Comparison of ENCODE assay signal across 18 mouse cellular contexts in the genomic region with DNA sequence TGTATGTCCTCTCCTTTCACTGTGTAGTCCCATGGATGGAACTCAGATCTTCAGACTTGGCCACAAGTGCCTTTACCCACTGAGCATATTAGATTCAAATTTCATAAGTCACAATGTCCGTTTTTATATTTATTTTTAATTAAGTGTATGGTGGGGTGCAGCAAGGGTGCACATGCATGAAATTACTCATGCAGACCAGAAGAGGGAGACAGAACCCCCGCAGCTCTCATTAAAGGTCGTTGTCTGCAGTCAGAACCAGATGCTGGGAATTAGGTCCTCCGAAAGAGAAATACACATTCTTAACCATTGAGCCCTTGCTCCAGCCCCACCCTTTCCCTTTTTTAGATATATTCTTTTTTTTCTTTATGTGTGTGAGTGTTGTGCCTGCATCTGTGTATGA. TPM values are rescaled to one million over a fixed set of nuclear protein-coding genes. Genes with fewer than 3 reads are reported as not detected.
DNase-seq lines count a peak whose midpoint lies in the region; ATAC-seq and TF ChIP-seq lines count a peak whose summit lies in the region.
"Had no signal": no experiment of that assay in that cellular context is flagged by ENCODE, and none has a peak within 500 bp of the region (broad histone marks: within the 10 kb centered on the region; RNA-seq: fewer than 3 reads in every experiment).

No protein-coding gene starts in this region.

- WGBS in kidney, postnatal 0 days: 66% methylated on average over 4 of the region's 4 CpGs
- WGBS in kidney, embryonic 16.5 days: 68% methylated on average over 4 of the region's 4 CpGs

- no peak overlapping the region for H3K9ac ChIP-seq in kidney, postnatal 0 days (ENCODE audit: low read depth, low read length)
- no peak overlapping the region for H3K9ac ChIP-seq in kidney, embryonic 16.5 days (replicated peaks; ENCODE audit: low read length)
- H3K9ac ChIP-seq: embryonic facial prominence, embryonic 12.5 days; kidney, embryonic 15.5 days; liver, embryonic 13.5 days; midbrain, embryonic 13.5 days had no signal

- DNase-seq in kidney, postnatal 0 days (ENCODE audit: low spot score): no peak
- peak; percentile 8 for DNase-seq in thymus, postnatal 4 days
- DNase-seq in thymus, postnatal 10 days (ENCODE audit: low spot score in 2 of 2): no peak
- DNase-seq in WW6 (ENCODE audit: low read depth, low spot score): peak; percentile 18
- no peak for DNase-seq in adrenal gland, postnatal 25 days
- no peak for DNase-seq in left cerebral cortex, adult 9 months (ENCODE audit: low spot score in 2 of 2)
- DNase-seq: adrenal gland, postnatal 36 days; gastrocnemius, postnatal 36 days; heart, postnatal 36 days; liver, embryonic 13.5 days; lung, postnatal 36 days had no signal

- no peak overlapping the region for H3K27ac ChIP-seq in kidney, postnatal 0 days
- H3K27ac ChIP-seq in kidney, embryonic 16.5 days (ENCODE audit: low read length): no peak overlapping the region
- H3K27ac ChIP-seq: embryonic facial prominence, embryonic 12.5 days; hindbrain, postnatal 0 days; kidney, embryonic 15.5 days; liver, embryonic 13.5 days; midbrain, embryonic 13.5 days had no signal

- H3K27me3 ChIP-seq in kidney, postnatal 0 days (ENCODE audit: insufficient read depth, low read length): no peaks in the 10 kb centered on the region
- H3K27me3 ChIP-seq in kidney, embryonic 16.5 days (ENCODE audit: insufficient read depth, low read length): no peaks in the 10 kb centered on the region
- H3K27me3 ChIP-seq: embryonic facial prominence, embryonic 12.5 days; kidney, embryonic 15.5 days; liver, embryonic 13.5 days; midbrain, embryonic 13.5 days had no signal

- no peak overlapping the region for H3K4me3 ChIP-seq in kidney, postnatal 0 days (replicated peaks; ENCODE audit: low read depth, low read length)
- no peak overlapping the region for H3K4me3 ChIP-seq in kidney, embryonic 16.5 days (ENCODE audit: low read length)
- H3K4me3 ChIP-seq: embryonic facial prominence, embryonic 12.5 days; kidney, embryonic 15.5 days; liver, embryonic 13.5 days; midbrain, embryonic 13.5 days had no signal

- no peaks in the 10 kb centered on the region for H3K4me1 ChIP-seq in kidney, postnatal 0 days (replicated peaks; ENCODE audit: insufficient read depth, low read length)
- H3K4me1 ChIP-seq in kidney, embryonic 16.5 days (ENCODE audit: insufficient read depth, low read length): no peaks in the 10 kb centered on the region
- H3K4me1 ChIP-seq: embryonic facial prominence, embryonic 12.5 days; kidney, embryonic 15.5 days; liver, embryonic 13.5 days; midbrain, embryonic 13.5 days had no signal

- no peak overlapping the region for H3K4me2 ChIP-seq in kidney, postnatal 0 days (ENCODE audit: low read length)
- no peak overlapping the region for H3K4me2 ChIP-seq in kidney, embryonic 16.5 days (replicated peaks; ENCODE audit: low read depth, low read length)
- H3K4me2 ChIP-seq: embryonic facial prominence, embryonic 12.5 days; heart, embryonic 11.5 days; kidney, embryonic 15.5 days; liver, embryonic 13.5 days; midbrain, embryonic 13.5 days had no signal

- ATAC-seq in kidney, postnatal 0 days (replicated peaks; ENCODE audit: low FRiP score, low read depth): no peak
- no peak for ATAC-seq in kidney, embryonic 16.5 days (ENCODE audit: low FRiP score, low TSS enrichment)
- ATAC-seq: hindbrain, postnatal 0 days; midbrain, embryonic 13.5 days had no signal

- no peaks in the 10 kb centered on the region for H3K9me3 ChIP-seq in kidney, postnatal 0 days (replicated peaks; ENCODE audit: low read length)
- H3K9me3 ChIP-seq in kidney, embryonic 16.5 days (ENCODE audit: low read length): no peaks in the 10 kb centered on the region
- H3K9me3 ChIP-seq: embryonic facial prominence, embryonic 12.5 days; kidney, embryonic 15.5 days; liver, embryonic 13.5 days; midbrain, embryonic 13.5 days had no signal

- no peaks in the 10 kb centered on the region for H3K36me3 ChIP-seq in kidney, postnatal 0 days (ENCODE audit: insufficient read depth, low read length)
- no peaks in the 10 kb centered on the region for H3K36me3 ChIP-seq in kidney, embryonic 16.5 days (ENCODE audit: insufficient read depth, low read length)
- H3K36me3 ChIP-seq: embryonic facial prominence, embryonic 12.5 days; kidney, embryonic 15.5 days; liver, embryonic 13.5 days; midbrain, embryonic 13.5 days had no signal

- TF ChIP-seq CTCF in kidney, postnatal 0 days (IDR thresholded peaks at IDR 0.05; ENCODE audit: low read depth): peak; percentile 31; the same call in 1 of the 2 replicates

RNA-seq across cellular contexts. Expression of gene Cyp3a13, which starts 15.8 kb away (rescaled TPM):
- polyA plus RNA-seq in kidney, postnatal 0 days (2015; fragmentation: Nextera tagmentation; extraction: Ambion mirVana): 0.13 and 0.20 TPM in 2 replicates
- 0.09 TPM in 1 of 2 replicates, not detected in the other for polyA plus RNA-seq in kidney, embryonic 16.5 days (2015; fragmentation: Nextera tagmentation; extraction: Ambion mirVana)
- total RNA-seq in adrenal gland, postnatal 25 days (2021): 0.90 TPM in 1 of 2 replicates, not detected in the other
- polyA plus RNA-seq: embryonic facial prominence, embryonic 12.5 days; midbrain, embryonic 13.5 days had no signal

RNA-seq across cellular contexts. Expression of gene Gjc3, which starts 25.7 kb away (rescaled TPM):
- 0.03 and 0.09 TPM in 2 replicates for polyA plus RNA-seq in kidney, postnatal 0 days (2015; fragmentation: Nextera tagmentation; extraction: Ambion mirVana)
- 0.04 TPM in 1 of 2 replicates, not detected in the other for polyA plus RNA-seq in kidney, embryonic 16.5 days (2015; fragmentation: Nextera tagmentation; extraction: Ambion mirVana)
- 0.55 TPM in 1 of 2 replicates, not detected in the other for total RNA-seq in adrenal gland, postnatal 25 days (2021)
- polyA plus RNA-seq: heart, embryonic 11.5 days; kidney, embryonic 15.5 days had no signal

RNA-seq across cellular contexts. Expression of gene Azgp1, which starts 44.1 kb away (rescaled TPM):
- 0.09 and 0.22 TPM in 2 replicates for polyA plus RNA-seq in kidney, postnatal 0 days (2015; fragmentation: Nextera tagmentation; extraction: Ambion mirVana)
- polyA plus RNA-seq in kidney, embryonic 16.5 days (2015; fragmentation: Nextera tagmentation; extraction: Ambion mirVana): not detected in 2 replicates
- 0.52 and 11.1 TPM in 2 replicates for total RNA-seq in adrenal gland, postnatal 25 days (2021)
- total RNA-seq: heart, postnatal 36 days; hindbrain, postnatal 0 days; left cerebral cortex, postnatal 14 days had no signal
- polyA plus RNA-seq: embryonic facial prominence, embryonic 12.5 days; heart, embryonic 11.5 days; hindbrain, postnatal 0 days; kidney, embryonic 15.5 days; midbrain, embryonic 13.5 days had no signal

Comparison
In these comparisons a context has a peak if more than half of its experiments do, and no peak if none do; other contexts are left out.
1. DNase-seq: peak in thymus, postnatal 4 days (single experiment) and WW6 (single experiment); none in kidney, postnatal 0 days (single experiment), thymus, postnatal 10 days (0 of 2), adrenal gland, postnatal 25 days (single experiment) and left cerebral cortex, adult 9 months (0 of 2).